23 mouse cellular contexts compared by ENCODE assay signal in the genomic region with DNA sequence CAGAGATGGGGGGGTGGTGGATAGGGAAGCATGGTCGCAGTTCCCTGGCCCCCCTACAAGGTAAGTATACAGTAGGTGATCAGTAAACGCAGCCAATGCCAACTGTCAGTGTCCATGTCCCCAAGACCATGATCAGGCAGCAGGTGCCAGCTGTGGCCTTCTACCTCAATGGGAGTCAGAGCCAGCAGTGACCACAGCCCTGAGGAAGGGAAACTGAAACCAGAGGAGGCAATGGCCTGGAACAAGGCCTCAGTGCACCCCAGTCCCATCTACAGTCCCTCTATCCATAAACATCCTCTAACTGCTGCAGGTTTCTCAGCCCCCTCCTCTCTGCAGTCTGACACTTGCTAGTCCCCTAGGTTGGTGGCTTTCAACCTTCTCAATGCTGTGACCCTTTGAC. TPM values are rescaled to one million over a fixed set of nuclear protein-coding genes. Genes with fewer than 3 reads are reported as not detected.
DNase-seq lines count a peak whose midpoint lies in the region; ATAC-seq lines count a peak whose summit lies in the region.
"Had no signal": no experiment of that assay in that cellular context is flagged by ENCODE, and none has a peak within 500 bp of the region (broad histone marks: within the 10 kb centered on the region; RNA-seq: fewer than 3 reads in every experiment).

No protein-coding gene starts in this region.

- no peak overlapping the region for H3K4me3 ChIP-seq in kidney, embryonic 14.5 days (ENCODE audit: low read length)
- H3K4me3 ChIP-seq: embryonic facial prominence, embryonic 13.5 days; forebrain, embryonic 13.5 days; gastrocnemius, adult 2 months; heart, adult 2 months; heart, embryonic 15.5 days; hindbrain, embryonic 13.5 days had no signal

- H3K27ac ChIP-seq in kidney, embryonic 14.5 days (ENCODE audit: low read depth, low read length), result no peak overlapping the region
- H3K27ac ChIP-seq: embryonic facial prominence, embryonic 13.5 days; forebrain, embryonic 13.5 days; gastrocnemius, adult 2 months; heart, adult 2 months; heart, embryonic 15.5 days; hindbrain, embryonic 13.5 days; hindbrain, postnatal 0 days had no signal

- 0 out of 2 replicates have a peak, but pooled peaks have one; percentile 34 for ATAC-seq in kidney, embryonic 14.5 days (ENCODE audit: low FRiP score, low TSS enrichment)
- ATAC-seq in common myeloid progenitor, adult 5-6 weeks (replicated peaks; ENCODE audit: low read depth, poor library complexity, severe bottlenecking), result peak; percentile 56; the same call in 1 of the 2 replicates
- ATAC-seq in neutrophil, adult 5-6 weeks (ENCODE audit: extremely low read depth, insufficient number of reproducible peaks, low FRiP score, poor library complexity, severe bottlenecking), result peak; percentile 33; the same call in 1 of the 2 replicates
- ATAC-seq: forebrain, embryonic 13.5 days; forebrain, postnatal 0 days; hindbrain, postnatal 0 days had no signal

- H3K9ac ChIP-seq in kidney, embryonic 14.5 days (ENCODE audit: low read depth, low read length), result no peak overlapping the region
- H3K9ac ChIP-seq: embryonic facial prominence, embryonic 13.5 days; forebrain, embryonic 13.5 days; forebrain, postnatal 0 days; heart, embryonic 15.5 days; hindbrain, embryonic 13.5 days had no signal

- no peaks in the 10 kb centered on the region for H3K9me3 ChIP-seq in kidney, embryonic 14.5 days (ENCODE audit: control insufficient read depth, low read length)
- H3K9me3 ChIP-seq: embryonic facial prominence, embryonic 13.5 days; forebrain, embryonic 13.5 days; G1E; heart, embryonic 15.5 days; hindbrain, embryonic 13.5 days had no signal

- 0 out of 2 replicates have a peak, but pooled peaks cover 3% of the 10 kb centered on the region for H3K4me1 ChIP-seq in kidney, embryonic 14.5 days (ENCODE audit: control insufficient read depth, insufficient read depth, low read length)
- H3K4me1 ChIP-seq: heart, embryonic 15.5 days had no signal

- DNase-seq in kidney, postnatal 25 days, result no peak
- DNase-seq in 416B (ENCODE audit: low read depth), result peak; percentile 20
- no peak for DNase-seq in cerebellum, adult 9-11 months
- DNase-seq in lung, adult 18-20 months, result no peak
- DNase-seq: adrenal gland, postnatal 10 days; cerebellum, adult 11 months; cerebellum, adult 8-10 months; cerebellum, postnatal 25 days; forebrain, postnatal 0 days; gastrocnemius, adult 2 months; gastrocnemius, postnatal 36 days; heart, adult 2 months; heart, postnatal 14 days had no signal

- no peaks in the 10 kb centered on the region for H3K27me3 ChIP-seq in kidney, embryonic 14.5 days (ENCODE audit: control insufficient read depth, insufficient read depth, low read length)
- H3K27me3 ChIP-seq: embryonic facial prominence, embryonic 13.5 days; forebrain, embryonic 13.5 days had no signal

- H3K4me2 ChIP-seq in kidney, embryonic 14.5 days (replicated peaks; ENCODE audit: low read depth, low read length), result no peak overlapping the region
- H3K4me2 ChIP-seq: embryonic facial prominence, embryonic 13.5 days; forebrain, embryonic 13.5 days; heart, embryonic 11.5 days; heart, embryonic 15.5 days; hindbrain, embryonic 13.5 days had no signal

- 75% methylated on average over 2 of the region's 2 CpGs for WGBS in kidney, embryonic 14.5 days

- H3K36me3 ChIP-seq in kidney, embryonic 14.5 days (ENCODE audit: control insufficient read depth, insufficient read depth, low read length), result no peaks in the 10 kb centered on the region
- H3K36me3 ChIP-seq: embryonic facial prominence, embryonic 13.5 days; G1E; heart, embryonic 15.5 days; hindbrain, embryonic 13.5 days had no signal

RNA-seq across cellular contexts. Expression of a gene that starts 27.9 kb away (rescaled TPM):
- 0.03 TPM in 2 replicates for polyA plus RNA-seq in kidney, embryonic 14.5 days (2014; fragmentation: Nextera tagmentation; extraction: Ambion mirVana)
- total RNA-seq in common myeloid progenitor, adult 5-6 weeks (2017), result not detected in 2 replicates
- not detected in 2 replicates for total RNA-seq in neutrophil, adult 5-6 weeks (2017)
- polyA plus RNA-seq: G1E; heart, embryonic 11.5 days had no signal
